Mouse (Mus musculus) frontal cortex, postnatal 10 days (tissue): ENCODE data around the gene Pcolce.
A peak's percentile ranks its signal among the peaks of the same experiment; 100 is the strongest.
"Not testable (repeated sequence)": the region's sequence is repeated elsewhere in the genome, so short reads cannot be mapped to it uniquely, and the experiment has no call there.

ENCODE experiments used
- DNase-seq, 2 experiments: peaks; one replicate each; pipeline ENCODE4 v3.0.0; 2022; ENCODE audit warnings: low spot score in 2 of 2, mixed read lengths in 1 of 2

Pcolce gene

DNA sequence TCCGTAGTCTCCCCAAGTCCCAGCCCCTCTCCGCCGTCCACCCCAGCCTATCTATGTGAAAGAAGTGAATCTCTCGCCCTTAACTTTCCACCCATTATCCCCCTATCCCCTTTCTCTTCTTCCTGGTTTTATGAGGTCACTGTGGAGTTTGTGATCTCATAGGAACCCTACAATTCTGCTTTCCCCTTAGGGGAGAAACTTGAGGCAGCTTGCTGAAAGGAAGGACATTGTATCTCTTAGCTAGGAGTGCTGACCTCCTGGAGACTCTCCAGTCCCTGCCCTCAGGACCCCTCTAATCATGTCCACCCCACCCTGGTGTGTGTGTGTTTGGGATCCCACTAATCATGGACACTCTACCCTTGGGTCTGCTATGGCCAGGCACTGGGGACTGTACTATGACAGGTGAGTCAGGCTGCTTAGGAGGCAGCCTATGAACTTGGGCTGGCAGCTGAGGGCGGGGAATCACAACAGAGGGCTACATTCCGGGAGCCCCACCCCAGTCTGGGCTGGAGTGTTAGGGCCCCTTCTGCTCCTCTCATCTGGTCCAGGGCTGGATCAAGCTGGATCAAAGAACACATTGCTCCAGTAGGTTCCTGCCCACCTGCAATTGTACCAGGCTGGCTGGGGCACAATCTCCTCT is 16.4 kb upstream of the Pcolce start:
- no peak for DNase-seq

- peak in 1 of 2 experiments; percentile 62 for DNase-seq
Observed at GRCm38 (mm10) chr5:137629306-137629721, 15.7 kb upstream of the Pcolce start.

- DNase-seq = peak; percentile 99 to 100
Observed at GRCm38 (mm10) chr5:137628498-137629305, 15.1 kb upstream of the Pcolce start, which contains the start of the genes Fbxo24, Lrch4 and Gm20605. Gene Fbxo24, minus strand, starts transcription at chr5:137629002. Gene Lrch4, plus strand, starts transcription at chr5:137629121. Gene Gm20605, plus strand, starts transcription at chr5:137629175.

DNA sequence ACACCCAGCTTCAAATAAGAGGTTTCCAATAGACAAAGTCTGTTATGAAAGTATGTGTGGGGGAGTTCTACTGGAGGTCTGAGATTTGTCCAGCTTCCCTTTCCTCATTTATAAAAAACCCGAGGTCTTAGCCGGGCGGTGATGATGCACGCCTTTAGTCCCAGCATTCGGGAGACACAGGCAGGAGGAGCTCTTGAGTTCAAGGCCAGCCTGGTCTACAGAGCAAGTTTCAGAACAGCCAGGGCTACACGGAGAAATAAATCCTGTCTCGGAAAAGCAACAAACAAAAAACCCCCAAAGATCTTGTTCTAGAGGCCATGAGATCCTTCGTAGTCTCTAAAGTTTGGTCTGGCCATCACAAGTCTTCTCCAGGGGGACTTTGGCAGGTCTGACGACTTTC is 14.4 kb upstream of the Pcolce start:
- DNase-seq = no peak

GRCm38 (mm10) chr5:137623937-137624530 is 10.4 kb upstream of the Pcolce start:
- no peak for DNase-seq

GRCm38 (mm10) chr5:137615347-137615746 is 1.8 kb upstream of the Pcolce start:
- DNase-seq = no peak

DNA sequence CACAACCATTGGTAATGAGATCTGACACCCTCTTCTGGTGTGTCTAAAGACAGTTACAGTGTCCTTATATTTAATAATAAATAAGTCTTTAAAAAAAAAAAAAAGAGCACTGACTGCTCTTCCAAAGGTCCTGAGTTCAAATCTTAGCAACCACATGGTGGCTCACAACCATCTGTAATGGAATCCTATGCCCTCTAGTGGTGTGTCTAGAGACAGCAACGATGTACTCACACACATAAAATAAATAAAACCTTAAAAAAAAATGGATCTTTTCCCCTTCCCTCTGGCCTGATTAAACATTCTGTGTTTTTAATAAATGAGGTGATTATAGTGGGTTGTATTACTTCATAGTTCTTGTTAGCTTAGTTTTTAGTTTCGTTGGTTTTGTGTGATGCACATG is 1.3 kb upstream of the Pcolce start:
- not testable (repeated sequence) for DNase-seq

DNA sequence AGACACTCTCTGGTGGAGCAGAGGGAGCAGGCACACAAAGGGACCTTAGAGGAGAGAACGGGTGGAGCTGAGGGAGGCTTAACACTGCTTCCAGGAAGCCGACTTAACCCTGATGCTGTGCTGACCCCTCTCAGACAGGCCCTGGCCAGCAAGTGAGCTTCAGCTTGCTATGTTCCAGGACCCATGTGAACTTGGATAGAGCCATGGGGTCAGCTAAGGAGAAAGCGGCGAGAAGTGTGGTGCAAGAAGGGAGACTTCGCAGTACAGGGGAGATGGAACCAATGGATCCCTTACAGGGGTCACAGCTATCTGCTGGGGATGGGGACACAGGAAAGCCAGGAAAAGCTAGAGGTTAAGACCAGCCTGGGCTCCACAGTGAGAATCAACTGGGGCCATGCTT is 508 bp downstream of the Pcolce start:
- DNase-seq = no peak

- DNase-seq = no peak
Observed at GRCm38 (mm10) chr5:137611245-137611602, 2.4 kb downstream of the Pcolce start.

- DNase-seq = no peak
Observed at GRCm38 (mm10) chr5:137610548-137611244, 2.9 kb downstream of the Pcolce start.

DNA sequence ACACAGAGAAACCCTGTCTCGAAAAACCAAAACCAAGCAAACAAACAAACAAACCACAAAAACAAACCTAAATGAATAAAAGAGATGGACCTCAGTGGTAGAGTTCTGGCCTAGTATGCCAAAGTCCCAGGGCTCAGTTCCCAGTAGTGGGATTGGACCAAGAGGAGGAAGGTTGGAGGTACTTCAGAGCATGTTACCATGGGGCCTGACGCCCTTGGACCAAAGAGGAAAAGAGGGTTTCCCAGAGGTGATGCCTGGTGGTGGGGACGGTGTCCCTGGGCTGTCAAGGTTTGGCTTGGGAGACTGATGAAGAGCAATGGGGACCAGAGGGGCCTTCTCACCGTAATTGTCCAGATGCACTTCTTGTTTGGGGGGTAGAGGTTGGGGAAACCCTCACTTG is 3.5 kb downstream of the Pcolce start:
- DNase-seq = no peak

DNA sequence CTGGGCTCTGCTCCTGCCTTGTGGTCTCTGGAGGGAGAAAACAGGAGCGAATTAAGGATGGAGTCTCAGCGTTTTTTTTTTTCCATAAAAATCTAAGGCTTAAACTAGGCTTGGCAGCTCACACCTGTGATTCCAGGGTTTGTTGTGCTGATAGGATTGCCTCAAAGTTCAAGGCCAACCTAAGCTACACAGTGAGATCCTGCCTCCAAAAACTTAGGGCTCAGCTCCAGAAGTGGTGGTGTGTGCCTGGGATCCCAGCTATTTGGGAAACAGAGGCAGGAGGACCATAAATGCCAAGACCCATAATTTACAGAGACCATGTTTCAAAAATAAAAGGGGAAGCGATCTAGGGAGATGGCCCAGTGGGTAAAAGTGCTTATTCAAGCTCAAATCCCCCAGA is 4.3 kb downstream of the Pcolce start:
- no peak for DNase-seq

DNA sequence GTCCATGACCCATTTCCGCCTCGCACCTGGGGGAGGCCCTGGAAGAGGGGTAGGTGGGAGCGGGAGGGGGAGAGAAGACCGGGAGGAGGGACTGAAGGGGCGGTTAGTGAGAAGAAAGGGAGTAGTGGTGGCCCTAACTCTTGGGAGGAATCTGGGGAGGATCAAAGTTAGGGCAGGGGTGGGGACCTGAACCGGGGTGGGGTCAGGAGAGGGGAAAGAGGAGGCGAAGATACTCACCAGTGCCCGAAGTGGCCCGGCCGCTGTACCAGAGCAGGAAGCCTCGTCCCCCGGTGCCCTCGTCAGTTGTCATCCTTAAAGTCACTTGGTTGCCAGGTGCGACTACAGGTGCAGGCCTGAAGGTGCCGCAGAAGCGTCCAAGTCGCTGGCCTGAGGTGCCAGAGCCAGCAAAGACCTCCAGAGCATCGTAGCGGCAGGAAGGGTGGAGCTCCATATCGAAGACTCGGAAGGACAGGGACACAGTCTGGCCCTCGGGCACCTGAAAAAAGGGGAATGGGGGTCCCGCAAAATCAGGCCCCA is 4.9 kb downstream of the Pcolce start:
- DNase-seq = no peak

- no peak for DNase-seq
Observed at GRCm38 (mm10) chr5:137607860-137608653, 5.5 kb downstream of the Pcolce start.

DNA sequence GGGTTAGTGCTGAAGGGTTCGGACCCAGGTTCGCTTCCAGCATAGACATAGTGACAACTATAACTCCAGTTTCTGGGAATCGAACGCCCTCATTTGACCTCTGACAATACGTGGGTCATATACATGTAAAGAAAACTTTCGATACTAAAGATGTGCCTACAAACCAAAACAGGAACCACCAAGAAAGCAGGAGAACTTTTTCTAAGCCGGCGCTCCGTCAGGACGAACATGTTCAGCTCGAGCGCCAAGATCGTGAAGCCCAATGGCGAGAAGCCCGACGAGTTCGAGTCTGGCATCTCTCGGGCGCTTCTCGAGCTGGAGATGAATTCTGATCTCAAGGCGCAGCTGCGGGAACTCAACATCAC is 12.2 kb downstream of the Pcolce start:
- no peak for DNase-seq

DNA sequence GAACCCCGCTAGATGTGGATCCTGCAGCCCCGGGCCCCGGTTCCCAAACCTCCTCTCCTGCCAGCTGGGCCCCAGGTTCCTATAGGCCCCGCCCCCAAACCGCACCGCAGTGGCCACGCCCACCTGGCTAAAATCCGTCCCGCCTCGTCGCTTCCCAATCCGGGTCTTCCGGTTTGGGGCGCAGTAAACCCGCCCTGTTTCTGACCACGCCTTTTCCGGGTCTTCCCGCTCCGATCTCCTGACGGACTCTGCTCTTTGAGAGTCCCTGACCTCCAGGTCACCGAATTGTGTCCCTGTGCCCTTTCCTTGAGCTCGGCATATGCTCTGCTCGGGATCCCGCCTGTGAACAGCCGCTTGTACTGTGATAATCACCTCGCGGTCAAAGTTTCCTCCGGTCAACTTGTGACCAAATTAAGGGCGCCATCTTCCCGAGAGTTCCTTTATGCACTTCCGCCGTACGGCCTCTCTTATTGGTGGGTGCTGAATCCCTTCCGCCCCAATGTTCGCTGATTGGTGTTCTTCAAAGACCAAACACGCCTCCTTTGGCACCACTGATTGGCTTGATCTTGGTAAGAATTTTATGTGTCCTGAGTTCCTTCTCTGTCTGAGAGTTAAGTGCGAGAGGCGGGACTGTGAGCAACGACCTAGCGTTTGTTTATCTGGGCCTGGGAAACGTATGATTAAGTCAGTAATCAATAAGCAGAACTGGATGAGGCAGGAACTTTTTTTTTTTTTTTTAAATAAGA is 12.8 kb downstream of the Pcolce start, which contains the start of gene Mospd3:
Gene Mospd3 (minus strand): TSS at position 440 of the 746 bp plus-strand sequence.
- DNase-seq = peak; percentile 89 to 94

- peak in 1 of 2 experiments; percentile 48 for DNase-seq
Observed at GRCm38 (mm10) chr5:137600281-137600618, 13.3 kb downstream of the Pcolce start.

DNA sequence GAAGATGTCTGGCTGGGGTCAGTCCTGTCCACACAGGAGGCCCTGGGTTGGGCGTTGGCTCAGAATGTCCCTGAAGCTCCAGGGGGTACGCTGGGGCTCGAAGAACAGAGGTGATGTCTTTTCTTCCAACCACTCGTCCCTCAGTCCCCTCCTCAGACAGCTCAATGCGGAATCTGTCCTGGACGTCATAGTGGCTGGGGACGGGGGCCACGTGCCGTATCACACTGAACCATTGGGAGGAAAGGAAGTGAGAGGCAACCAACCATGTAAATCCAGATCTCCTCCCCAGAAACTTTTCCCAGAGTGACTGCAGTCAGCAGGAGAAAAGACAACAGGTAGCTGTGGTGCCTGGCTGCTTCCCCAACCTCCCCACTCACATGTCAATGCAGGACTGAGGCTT is 14.0 kb downstream of the Pcolce start:
- no peak for DNase-seq

- no peak for DNase-seq
Observed at GRCm38 (mm10) chr5:137598100-137598826, 15.3 kb downstream of the Pcolce start.

- DNase-seq = no peak
Observed at GRCm38 (mm10) chr5:137597625-137598024, 16.0 kb downstream of the Pcolce start.
